Mouse (Mus musculus) spleen, postnatal 10 days (tissue): ENCODE measurements around the gene Emg1.
"Not testable (repeated sequence)": the region's sequence is repeated elsewhere in the genome, so short reads cannot be mapped to it uniquely, and the experiment has no call there.

Experiments used
- DNase-seq, 2 experiments: peaks; one replicate each; pipeline ENCODE4 v3.0.0; 2021 to 2022; ENCODE audit warnings: low spot score in 2 of 2

Emg1 gene

GRCm38 (mm10) chr6:124683591-124684417 lies 28.2 kb downstream of the Emg1 start:
- no peak for DNase-seq

DNA sequence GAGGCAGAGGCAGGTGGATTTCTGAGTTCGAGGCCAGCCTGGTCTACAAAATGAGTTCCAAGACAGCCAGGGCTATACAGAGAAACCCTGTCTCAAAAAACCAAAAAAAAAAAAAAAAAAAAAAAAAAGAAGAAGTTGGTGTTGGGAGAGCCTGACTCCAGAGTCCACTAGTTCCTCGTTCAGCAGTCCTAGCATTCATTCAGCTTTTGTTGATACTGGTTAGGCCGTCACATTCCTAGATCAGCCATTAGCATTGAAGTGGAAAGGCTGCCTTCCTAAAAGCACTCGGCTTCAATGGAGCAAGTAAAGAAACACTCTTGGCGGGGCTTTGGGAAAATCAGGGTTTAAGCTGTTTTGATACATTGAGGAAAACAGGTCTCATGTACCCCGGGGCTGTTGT lies 29.7 kb downstream of the Emg1 start:
- not testable (repeated sequence) for DNase-seq

DNA sequence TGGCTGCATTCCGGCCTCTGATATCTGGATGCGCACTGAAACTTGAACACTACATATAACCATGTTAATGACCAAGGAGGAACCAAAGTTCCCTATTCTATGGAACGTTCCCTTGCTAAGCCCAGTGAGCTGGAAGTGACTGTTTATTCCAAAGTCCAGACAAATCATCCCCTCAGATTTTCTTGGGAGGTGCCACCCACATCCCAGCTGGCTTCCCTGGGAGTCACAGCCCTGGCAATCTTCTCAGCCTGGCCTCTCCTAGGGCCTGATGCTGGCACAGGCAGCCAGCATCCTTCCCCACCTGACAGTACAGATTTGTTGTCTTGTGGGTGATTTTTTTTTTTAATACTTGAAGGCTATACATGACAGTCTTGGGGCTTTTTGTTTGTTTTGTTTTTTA lies 32.5 kb downstream of the Emg1 start:
- no peak for DNase-seq

DNA sequence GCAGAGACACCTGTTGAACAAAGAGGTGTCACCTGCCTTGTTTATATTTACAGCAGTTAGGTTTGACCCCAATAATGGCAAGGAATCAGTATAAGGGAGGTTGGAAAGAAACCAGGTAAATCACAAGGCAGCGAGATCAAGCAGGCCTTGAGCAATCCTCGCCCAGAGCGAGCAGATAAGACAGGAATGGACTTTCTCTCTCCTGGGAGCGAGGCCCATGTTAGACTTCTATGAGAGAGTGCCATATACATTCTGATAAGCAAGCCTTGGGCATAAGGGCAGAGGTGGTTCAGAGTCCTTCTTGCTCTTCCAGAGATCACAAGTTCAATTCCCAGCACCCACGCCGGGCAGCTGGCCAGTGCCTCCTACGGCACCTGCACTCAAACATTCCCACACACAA lies 33.2 kb downstream of the Emg1 start:
- no peak for DNase-seq

DNA sequence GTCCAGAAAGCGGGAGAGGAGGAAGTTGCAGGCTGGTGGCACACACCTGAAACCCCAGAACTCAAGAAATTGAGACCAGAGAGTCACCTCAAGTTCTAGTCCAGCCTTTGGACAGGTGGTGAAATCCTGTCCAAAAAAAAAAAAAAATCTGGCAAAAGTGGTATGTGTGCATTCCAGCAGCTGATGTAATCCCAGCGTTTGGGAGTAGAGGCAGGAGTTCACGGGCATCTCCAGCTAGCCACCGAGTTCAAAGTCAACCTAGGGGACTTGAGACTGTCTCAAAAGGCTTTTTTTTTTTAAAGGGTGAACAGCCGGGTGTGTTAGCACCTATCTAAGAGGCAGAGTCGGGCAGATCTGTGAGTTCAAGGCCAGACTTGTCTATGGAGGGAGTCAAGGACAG lies 35.8 kb downstream of the Emg1 start:
- DNase-seq, result no peak

DNA sequence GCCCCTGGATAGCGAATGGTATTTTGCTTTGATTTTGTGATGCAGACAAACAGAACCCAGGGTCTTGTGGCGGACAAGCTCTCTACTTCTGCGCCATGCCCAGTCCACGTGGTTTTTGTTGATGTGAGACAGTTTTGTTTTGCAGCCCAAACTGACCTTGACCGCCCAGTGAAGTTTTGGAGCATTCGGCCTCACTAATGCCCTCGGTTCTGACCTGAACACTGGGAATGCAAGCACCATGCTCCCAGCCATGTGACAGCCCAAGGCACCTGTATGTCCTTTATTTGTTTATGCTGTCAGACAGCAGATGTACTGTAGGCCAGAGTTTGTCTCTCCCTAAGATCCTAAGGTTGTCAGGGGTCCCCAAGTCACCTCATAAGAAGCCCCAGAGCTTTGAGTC lies 37.4 kb downstream of the Emg1 start:
- no peak for DNase-seq

DNA sequence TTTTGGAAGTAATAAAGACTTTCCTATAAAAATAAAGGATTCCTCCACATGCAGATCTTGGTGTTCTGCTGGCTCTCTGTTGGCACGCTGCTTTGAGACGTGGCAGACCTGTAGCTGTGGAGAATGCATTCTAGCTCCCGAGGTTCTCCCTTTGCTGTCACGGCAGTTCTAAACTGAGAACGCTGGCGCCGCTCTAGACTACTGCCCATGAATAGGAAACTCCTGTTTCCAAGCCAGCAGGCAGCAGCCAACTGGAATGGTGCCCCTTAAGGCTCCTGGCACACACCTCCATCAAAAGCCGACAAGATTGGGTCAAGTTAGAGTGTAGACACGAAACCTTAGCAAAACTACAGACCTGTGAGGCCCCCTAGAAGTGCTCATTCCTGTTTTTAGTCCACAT lies 38.4 kb downstream of the Emg1 start:
- no peak for DNase-seq

- no peak for DNase-seq
Measured at GRCm38 (mm10) chr6:124672100-124672499, 39.9 kb downstream of the Emg1 start.

- DNase-seq, result no peak
Measured at GRCm38 (mm10) chr6:124670281-124670900, 41.6 kb downstream of the Emg1 start.

GRCm38 (mm10) chr6:124669234-124669859 lies 42.6 kb downstream of the Emg1 start:
- DNase-seq, result no peak

- no peak for DNase-seq
Measured at GRCm38 (mm10) chr6:124665011-124665410, 47.0 kb downstream of the Emg1 start.

DNA sequence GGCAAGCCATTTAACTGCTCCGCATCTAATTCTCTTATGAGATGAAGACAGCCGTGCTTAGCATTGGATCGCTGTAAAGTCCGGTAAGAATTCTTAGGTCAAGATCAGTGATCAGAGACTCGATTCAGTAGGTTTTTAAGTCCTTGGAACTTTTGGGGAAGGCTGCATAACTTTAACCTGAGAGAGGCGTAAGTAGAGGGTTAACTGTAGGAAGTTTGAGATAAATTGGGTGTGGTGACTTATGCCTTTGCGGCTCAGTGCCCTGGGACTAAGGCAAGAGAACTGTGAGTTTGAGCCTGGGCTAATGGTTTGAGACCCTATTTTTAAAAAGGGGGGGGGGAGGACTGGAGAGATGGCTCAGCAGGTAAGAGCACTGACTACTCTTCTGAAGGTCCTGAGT lies 47.7 kb downstream of the Emg1 start:
- DNase-seq, result no peak

- DNase-seq, result no peak
Measured at GRCm38 (mm10) chr6:124663424-124663795, 48.6 kb downstream of the Emg1 start.

- DNase-seq, result peak; percentile 99 to 100
Measured at GRCm38 (mm10) chr6:124662477-124663423, 49.2 kb downstream of the Emg1 start, which contains the start of gene Lpcat3. Gene Lpcat3, plus strand, starts transcription at chr6:124663027.

GRCm38 (mm10) chr6:124661995-124662394 lies 50.0 kb downstream of the Emg1 start:
- no peak for DNase-seq

- DNase-seq, result no peak
Measured at GRCm38 (mm10) chr6:124661156-124661806, 50.7 kb downstream of the Emg1 start.

DNA sequence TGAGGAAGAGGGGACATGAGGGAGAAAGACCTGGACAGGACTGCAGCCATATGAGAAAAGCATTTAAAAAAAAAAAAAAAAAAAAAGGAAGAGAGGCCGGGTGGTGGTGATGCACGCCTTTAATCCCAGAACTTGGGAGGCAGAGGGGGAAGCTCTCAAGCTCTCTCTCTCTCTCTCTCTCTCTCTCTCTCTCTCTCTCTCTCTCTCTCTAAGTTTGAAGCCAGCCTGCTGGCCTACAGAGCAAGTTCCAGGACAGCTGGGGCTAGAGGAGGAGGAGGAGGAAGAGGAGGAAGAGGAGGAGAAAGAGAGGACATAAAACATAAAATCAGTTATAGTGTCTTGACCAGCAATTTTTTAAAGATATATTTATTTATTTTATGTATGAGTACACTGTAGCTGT lies 53.9 kb downstream of the Emg1 start:
- DNase-seq, result no peak

DNA sequence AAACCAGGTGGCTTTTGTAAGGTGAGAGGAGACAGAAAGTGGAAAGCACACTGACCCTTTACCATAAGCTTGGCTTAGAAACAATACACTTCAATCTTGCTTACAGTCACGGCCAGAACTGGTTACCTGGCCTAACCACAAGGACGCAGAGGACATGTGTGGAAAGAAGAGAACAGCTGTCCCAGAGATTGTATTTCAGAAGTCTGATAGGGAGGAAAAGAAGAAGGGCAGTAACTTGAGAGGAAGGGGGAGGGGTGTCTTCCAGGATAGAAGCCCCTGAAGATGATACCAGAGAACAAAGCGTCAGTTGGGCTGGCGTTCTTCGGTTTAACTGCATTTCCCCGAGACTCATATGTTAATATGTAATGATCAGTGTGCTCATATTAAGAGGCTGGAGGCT lies 56.1 kb downstream of the Emg1 start:
- no peak for DNase-seq
